Mouse (Mus musculus) gastrocnemius, postnatal 36 days (tissue): ENCODE results near the gene Cask. TPM values are rescaled to one million over a fixed set of nuclear protein-coding genes. Genes with fewer than 3 reads are reported as not detected.
A peak's percentile ranks its signal among the peaks of the same experiment; 100 is the strongest.

Experiments used
- DNase-seq, 2 experiments: peaks; one replicate each; pipeline ENCODE4 v3.0.0; 2022
- intact Hi-C: fragments of 180-260 bp; cut with DNase I; formaldehyde crosslinking; loops from one replicate; pipeline ENCODE4 v1.15.1; 2025
- total RNA-seq, 2 experiments: library from RNA; stranded (reverse); gene quantifications; 2 replicates each; pipeline ENCODE4 v1.2.3; 2021

The Cask gene
- total RNA-seq, 2 experiments from 2014 or later, result 10.0 to 10.7 TPM

DNA sequence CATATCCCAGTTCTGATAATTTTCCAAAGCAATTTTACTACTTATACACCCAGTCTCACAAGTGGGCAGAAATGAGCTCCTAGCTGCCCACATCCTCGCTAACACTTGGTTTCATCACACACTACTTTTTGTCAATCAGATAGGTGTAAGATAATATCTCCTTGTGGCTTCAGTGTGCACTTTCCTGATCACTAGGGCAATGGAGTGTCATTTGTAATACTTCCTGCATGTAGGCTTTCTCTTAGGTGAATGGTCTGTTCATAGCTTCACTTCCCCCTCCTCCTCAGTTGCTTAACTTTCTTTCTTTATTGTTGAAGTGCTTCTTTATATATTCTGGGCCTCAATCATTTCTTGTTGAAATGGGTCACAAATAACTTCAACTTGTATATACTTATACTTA is 198.9 kb downstream of the Cask start:
- intact Hi-C loops, result loop anchor here (10.0 kb wide), 2 partner anchors 137 to 187 kb away; partner anchors contain the start of gene Nyx
- DNase-seq, result no peak

DNA sequence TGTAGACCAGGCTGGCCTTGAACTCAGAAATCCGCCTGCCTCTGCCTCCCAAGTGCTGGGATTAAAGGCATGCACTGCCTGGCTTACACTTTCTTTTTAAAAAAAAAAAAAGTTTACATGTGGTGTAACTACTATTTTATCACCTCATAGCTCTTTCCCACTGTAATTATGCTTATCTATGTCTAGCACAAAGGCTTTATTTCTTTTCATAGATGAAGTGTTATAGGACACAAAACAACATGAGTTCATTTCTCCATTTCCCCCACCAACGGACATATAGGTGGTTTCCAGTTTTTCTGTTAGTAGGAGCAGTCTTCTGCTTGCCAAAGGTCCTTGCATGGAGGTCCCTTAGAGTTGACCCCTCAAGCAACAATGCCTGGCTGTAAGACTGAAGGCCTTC is 199.3 kb downstream of the Cask start:
- intact Hi-C loops, result loop anchor here (10.0 kb wide), 2 partner anchors 137 to 187 kb away; partner anchors contain the start of gene Nyx
- DNase-seq, result no peak

DNA sequence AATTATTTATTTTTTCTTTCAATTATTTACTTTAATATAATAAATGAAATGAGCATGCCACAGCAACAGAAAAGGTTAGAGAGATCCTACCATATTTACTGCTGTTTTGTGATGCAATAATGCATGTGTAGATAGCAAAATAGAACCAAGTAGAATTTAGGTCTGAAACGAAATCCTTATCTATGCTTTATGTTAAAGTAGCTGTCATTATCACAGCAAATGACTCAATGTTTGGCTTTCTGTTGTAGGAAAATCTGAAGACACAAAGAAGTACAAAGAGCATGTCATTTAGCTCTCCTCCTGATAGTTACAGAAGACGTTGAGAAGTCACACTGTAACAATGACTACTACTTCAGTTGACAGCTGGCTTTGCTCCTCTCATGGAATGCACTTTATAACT is 212.3 kb downstream of the Cask start:
- intact Hi-C loops, result no loop called here
- DNase-seq, result no peak

DNA sequence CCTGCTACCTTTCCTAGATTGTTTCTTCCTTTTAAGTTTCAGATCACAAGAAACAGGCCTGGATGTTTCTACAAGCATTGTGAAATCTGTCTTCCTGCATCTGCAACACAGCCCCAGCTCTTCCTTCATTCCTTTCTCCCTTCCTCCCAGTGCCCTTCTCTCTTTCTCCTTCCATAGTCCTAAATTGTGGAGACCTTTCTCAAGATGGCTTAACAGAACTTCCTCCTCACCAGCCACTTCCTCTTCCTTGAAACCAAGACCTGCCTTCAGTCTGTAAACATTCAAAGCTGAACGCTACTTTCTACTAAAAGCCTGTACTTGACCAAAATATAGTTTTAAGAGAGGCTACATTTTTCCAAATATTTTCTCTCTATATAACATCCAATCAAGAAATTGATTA is 214.8 kb downstream of the Cask start:
- intact Hi-C loops, result no loop called here
- DNase-seq, result no peak

DNA sequence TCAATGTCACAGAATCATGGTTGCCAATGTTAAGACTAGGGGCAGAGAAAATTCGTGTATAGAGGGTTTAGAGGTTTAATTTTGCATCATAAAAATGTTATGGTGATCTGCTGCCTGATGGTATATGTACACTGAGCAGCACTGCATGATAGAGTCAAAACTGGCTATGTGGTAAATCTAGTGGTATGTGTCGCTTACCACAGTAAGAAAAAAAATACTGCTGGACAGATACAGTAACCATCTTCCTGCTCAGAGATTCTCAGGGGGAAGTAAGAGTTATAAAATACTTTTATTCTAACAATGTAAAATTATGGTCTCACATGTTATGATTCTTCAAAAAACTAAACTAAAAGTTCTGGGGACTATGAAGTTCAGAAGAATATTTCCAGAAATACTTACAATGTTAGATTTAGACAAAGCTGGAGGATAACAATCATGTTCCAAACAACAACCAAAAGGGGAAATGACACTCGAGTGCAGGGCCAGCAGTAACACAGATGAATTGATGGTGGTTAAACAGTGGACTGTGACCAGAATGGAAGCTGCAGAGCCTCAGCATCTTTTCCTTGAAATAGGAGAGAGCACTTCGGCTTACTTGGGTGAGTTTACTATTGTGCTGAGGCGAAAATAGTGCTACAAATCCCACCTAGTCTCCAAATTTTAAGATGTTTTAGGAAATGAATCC is 219.4 kb downstream of the Cask start, which contains the start of gene Gpr34:
Gene Gpr34, plus strand, starts transcription at position 491 of the 685 bp plus-strand sequence.
- intact Hi-C loops, result no loop called here

DNA sequence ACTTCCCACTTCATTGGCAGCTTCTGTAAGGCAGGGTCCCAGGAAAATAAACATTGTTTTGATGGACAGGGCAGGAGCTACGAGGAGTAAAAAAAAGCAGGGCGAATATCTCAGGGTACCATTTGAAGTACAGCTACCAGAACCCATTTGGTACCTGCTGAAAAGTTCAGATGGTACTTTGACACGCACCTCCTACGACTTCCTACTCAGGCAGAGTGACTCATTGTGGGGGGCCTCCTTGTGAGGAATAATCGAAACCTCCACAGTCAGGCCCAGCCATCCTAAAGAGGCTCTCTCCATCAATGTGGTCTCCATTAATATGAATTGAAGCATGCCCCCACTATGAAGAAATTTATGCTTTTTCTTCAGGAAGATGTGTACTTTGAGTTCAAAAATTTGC is 228.5 kb downstream of the Cask start:
- no peak for DNase-seq
- intact Hi-C loops, result no loop called here

More for the DNA sequence above, 219.4 kb downstream of the Cask start, which contains the start of gene Gpr34:
- DNase-seq, result no peak

DNA sequence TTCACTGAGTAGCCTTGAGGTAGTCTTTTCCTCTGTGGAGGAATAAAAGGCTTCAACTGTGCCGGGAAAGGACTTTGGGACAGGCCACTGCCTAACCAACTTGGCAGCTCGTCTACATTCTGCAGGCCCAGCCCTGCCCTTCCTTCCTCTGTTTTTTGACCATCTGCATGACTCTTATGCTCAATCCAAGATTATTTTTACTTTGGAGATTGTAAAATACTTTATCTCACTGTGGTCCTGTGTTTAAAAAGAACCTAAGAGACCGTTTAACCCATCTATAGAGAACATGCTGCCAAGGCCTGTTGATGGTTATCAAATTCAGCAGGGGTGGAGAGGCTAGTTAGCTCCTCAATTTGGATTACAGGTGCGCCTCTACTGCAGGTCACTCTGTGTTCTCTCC is 229.7 kb downstream of the Cask start:
- peak in 1 of 2 experiments; percentile 6 for DNase-seq
- intact Hi-C loops, result no loop called here

DNA sequence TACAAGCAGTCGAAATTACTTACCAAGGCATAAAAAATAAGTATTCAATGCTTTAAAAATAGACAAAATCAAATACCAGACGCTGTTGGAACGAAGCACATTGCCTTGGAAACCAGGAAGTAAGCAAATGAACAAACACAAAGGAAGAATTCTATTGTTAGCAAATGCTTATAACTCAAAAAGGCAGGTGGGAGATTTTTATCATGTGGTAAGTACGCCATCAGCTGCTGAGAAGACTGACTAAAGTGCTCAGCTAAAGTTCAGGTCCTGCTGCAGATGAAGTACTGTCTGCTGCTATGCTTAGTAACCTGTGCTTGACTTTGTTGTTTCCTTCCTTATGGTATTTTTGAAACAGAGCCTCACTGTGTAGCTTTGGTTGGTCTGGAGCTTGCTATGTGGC is 232.7 kb downstream of the Cask start:
- intact Hi-C loops, result no loop called here
- no peak for DNase-seq

DNA sequence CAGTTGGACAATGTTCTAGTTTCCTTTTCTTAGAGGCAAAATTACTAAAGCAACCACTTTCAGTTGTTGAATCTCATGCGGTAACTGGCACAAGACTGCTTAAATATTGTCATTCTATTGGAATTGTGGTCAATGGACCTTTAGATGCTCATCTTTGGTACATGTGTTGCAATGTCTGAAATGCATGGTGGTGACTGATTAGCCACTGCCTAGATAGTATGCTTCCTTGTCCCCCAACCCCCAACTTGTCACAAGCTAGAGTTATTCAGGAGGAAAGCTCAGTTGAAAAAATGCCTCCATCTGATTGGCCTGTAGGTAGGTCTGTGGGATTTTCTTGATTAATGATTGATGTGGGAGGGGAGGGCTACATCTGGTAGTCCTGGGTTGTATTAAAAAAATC is 233.9 kb downstream of the Cask start:
- DNase-seq, result no peak
- intact Hi-C loops, result no loop called here

DNA sequence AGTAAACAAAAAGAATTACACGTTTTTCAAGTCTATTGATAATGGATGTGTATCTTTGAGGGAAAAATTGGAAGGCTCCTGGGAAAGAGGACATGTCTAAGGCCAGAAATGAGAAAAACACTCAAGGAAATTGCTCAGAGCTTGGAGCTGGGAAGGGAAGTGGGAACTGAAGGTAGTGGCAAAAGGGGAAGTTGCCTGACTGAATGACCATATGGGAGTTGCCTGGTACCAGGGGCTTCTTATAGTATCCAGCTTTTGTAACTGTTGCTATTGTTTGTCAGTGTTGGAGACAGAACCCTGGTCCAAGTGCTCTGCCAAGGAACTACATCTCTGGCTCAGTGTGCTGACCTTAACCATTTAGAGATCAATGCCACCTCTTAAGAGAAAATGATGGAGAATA is 234.4 kb downstream of the Cask start:
- DNase-seq, result no peak
- intact Hi-C loops, result no loop called here

DNA sequence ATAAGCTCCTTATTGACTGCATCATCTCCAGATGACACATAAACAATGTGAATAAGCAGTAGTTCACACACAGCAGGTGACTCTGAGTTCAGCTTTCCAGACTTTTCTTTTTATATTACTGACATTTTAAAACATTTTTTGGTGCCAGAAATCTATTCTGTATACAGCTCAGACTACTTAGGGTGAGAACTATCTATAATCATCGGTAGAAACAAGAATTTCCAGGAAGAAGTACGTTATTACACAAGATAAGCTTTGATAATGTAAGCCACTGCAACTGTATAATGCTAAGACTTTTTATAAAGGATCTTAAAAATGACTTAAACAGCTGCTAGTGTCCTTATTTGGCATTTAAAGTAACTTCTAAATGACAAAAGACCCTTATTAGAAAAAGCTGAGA is 239.1 kb downstream of the Cask start:
- DNase-seq, result no peak
- intact Hi-C loops, result no loop called here

DNA sequence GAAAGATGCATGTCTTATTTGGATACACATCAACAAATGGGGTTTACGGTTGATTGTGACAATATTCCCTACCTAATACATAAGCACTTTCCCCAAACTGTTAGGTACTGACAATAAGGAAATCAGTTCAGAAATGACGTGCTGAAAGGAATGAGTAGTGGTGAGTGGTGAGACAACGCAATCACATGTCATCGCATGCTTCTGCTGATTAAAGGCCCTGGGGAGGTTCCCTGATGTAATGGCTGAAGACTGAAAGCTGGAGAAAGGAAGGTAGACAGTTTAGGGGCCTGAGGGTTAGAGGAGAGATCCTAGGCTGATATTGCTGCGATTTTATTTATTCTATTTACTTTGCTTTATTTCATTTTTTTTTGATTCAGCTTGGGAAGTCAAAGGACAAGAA is 240.1 kb downstream of the Cask start:
- no peak for DNase-seq
- intact Hi-C loops, result no loop called here

DNA sequence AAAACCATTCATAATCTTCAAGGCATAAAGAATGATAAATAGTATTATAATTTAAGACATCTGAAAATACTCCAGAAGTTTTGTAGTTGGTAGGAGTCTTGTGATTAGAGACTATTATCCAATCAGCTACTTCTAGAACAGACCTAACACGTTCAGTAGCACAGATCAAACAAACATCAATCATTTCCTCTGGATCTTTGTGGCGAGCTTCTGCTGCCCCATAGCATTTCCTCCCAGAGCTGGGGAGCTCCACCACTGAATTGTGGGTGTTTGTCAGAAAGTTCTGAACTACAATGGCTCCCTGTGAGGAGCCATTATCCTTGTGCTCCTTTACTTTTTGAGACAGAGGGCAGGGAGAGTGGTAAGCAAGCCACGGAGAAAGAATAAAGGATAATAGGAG is 243.4 kb downstream of the Cask start:
- intact Hi-C loops, result no loop called here
- DNase-seq, result no peak

DNA sequence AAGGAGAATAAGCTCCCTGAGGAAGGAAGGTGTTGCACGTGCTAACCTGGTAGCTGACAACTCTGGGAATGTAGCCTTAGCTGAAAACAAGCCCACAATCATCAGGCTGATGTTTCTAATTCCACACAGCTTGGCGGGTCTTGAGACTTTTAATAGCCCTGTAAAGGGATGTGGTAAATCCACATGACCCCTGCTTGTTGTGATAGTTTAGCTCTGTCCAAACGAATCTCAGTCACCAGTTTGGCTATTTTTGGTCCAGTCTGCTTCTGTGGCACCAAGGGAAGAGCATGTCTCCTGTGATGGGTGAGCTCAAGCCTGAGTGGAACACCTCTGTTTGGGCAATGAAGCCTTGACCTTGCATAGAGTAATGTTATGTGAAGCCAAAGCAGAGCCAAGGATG is 244.4 kb downstream of the Cask start:
- intact Hi-C loops, result no loop called here
- DNase-seq, result no peak

DNA sequence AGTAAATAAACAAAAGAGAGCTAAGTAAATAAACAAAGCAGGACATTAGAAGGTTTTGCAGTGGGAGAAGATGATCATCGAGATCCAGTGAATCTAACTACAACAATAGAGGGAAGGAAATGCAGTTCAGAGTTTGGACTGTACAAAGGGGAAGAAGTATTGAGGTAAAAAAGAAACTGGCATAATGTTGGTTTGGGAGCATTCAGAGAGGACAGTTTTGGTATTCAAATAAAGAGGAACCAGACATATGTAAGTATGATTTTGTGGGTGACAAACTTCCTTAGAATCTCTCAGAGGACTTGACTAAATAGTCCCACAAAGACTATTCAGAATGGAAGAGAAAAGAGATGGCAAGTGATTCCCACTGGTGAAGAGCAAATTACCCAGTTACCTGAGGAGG is 251.2 kb downstream of the Cask start:
- DNase-seq, result no peak
- intact Hi-C loops, result no loop called here

DNA sequence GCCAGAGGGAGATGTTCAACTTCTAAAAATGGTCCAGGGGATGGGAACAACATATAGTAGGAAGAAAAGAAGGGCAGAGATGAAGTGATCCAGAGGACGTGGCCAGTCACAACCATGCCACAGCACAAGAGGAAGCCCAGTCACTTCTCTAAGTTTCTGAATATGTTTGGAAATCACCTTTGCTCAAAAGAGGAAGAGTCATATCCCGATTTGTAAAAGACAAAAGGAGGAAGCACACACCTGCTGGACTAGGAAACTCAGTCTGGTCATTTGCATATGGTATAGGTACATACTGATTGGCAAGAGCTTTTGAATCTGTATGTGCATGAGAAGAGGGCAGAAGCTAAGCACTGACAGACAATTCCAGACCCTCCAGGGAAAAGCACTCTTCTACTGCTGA is 251.8 kb downstream of the Cask start:
- no peak for DNase-seq
- intact Hi-C loops, result no loop called here

DNA sequence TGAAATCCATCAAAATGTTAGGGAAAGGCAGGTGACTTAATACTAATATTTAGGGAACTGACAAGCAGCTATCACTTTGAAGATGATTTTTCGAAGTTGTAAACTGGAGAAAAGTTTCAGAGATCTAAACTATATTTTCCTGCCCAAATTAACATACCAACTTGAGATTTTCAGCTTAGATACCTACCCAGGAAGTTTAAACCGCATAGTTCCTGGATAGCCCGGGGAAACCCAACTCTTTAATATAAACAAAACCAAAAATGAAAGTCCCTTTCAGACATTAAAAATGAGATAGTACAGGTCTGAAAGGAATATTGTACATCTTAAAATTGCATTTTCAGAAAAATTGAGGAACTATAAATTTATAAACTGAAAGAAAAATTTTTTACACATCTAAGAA is 273.5 kb downstream of the Cask start:
- intact Hi-C loops, result no loop called here
- no peak for DNase-seq

DNA sequence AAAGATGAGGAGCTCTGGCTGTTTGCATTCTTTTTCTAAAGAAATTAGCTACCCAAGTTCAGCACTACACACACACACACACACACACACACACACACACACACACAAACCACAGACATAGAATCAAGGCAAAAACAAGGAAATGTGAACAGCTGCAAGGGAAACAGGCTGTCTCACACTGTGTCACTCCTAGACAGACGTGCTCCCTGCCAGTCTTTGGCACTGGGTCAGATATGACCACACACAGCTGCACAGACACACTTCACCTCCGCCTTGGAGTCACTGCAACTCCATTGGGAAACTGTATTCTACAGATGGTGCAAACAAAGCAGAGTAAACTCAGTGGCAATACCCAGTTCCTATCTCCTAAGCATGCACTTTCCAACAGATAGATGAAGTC is 274.6 kb downstream of the Cask start:
- intact Hi-C loops, result no loop called here

DNA sequence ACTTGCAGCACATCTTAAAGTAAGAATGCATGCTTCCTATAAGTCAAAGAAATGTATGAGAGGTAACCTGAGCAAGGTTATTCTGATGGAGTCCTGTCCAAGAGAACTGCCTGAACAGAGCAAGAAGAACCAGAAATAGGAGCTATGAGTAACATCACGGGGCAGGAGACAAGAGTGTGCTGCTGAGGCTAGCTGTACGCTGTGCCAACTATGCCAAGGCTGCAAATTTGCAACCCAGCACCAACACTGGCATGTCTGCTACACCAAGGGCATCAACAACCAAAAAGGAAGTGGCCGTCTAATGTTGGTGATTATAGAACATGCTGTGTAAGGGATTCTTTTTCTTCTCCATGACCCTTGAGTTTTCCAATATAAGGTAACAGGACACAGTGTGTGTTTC is 276.3 kb downstream of the Cask start:
- intact Hi-C loops, result no loop called here
- DNase-seq, result no peak

More for the DNA sequence above, 274.6 kb downstream of the Cask start:
- no peak for DNase-seq

DNA sequence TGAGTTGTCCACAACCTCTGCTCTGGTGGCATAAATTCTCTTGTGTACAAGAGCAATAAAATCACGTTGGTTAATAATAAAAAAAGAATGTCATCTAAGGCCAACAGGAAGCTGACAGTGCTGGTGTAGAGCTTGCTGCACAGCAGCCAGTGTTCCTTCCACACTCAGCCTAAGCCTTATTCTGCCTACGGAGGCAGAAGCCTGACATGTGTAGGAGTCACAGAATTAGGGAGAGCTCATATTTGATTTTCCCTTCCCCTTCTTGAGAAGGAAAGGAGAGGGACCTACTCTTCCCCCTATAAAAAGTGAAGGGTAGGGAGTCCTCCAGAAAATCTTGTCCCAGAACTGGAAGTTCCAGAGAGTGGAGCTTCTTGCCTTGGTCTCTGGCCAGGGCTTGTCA is 276.9 kb downstream of the Cask start:
- intact Hi-C loops, result no loop called here

DNA sequence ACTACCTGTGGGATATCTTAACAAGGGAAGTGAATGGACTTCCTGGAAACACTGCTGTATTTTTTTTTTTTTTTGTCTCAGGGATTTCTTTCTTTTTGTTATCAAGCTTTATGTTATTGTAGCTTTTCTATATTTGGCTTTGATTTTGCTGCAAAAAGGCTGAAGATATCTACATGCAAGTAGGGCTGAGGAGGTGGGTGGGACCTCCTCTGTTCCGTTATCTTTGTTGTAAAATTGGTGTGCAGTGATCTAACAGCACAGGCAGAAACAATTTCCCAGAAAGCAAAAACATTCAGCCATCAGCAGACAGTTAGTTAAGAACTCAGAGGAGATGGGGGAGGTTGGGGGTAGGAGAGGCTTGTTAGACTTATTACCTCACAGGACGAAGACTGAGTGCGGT is 296.7 kb downstream of the Cask start:
- intact Hi-C loops, result no loop called here
- no peak for DNase-seq

More for the DNA sequence above, 276.9 kb downstream of the Cask start:
- DNase-seq, result no peak

DNA sequence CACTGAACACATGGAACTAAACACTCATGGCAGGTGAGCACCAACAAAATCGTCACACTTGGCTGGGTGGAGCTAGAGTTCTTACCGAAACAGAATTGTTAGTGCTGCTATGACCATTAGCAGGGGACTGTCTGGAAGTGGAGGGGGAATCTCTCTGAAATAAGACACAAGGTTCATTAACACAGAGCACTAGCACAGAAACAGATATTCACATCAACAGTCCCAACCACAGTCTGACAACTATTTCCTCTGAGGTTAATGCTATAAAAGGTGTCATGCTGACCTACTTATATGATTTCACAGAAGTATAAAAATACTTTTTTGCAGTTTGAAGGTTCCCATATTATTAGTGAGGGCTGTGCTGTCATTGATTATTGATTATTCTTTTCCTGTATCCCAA is 298.9 kb downstream of the Cask start:
- no peak for DNase-seq
- intact Hi-C loops, result no loop called here

DNA sequence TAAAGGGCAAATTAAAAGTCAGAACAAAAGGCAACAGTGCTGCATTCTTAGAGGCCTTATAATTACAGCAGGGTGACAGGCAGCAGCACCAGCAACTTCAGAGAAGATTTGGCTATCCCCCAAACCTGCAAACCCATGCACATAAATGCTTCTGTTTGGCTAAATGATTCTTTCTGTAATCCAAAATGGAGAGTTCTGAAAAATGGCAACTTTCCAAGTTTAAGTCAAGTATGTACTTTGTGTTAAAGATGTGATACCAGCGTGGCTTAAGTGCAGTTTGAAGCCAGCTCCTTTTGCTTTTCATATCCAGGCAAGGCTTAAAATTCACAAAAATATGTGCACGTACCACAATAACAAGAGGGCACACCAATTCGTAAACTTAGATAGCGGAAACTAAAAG is 299.6 kb downstream of the Cask start:
- no peak for DNase-seq

More for the DNA sequence above, 299.6 kb downstream of the Cask start:
- intact Hi-C loops, result no loop called here
